Mouse (Mus musculus) lung, postnatal 0 days (tissue): Measurements from ENCODE around the gene Colgalt1. TPM values are rescaled to one million over a fixed set of nuclear protein-coding genes. Genes with fewer than 3 reads are reported as not detected.

ENCODE experiments used
- ATAC-seq: fragments of 200-750 bp; cut with Nextera tagmentation; 2 replicates; pipeline ENCODE4 v1.8.0; 2017; ENCODE audit warnings: moderate library complexity
- DNase-seq: peaks from one replicate; pipeline ENCODE4 v3.0.0-alpha.2; 2016; ENCODE audit warnings: low spot score
- H3K27ac ChIP-seq: fragments of 300-500 bp; sonication (generic); 2 replicates; pipeline ENCODE4 v1.5.1; 2014; ENCODE audit warnings: antibody characterized with exemption, mild to moderate bottlenecking, low read length, mixed read lengths
- H3K27me3 ChIP-seq: fragments of 300-500 bp; sonication (generic); replicated peaks from 2 replicates; pipeline ENCODE4 v1.6.1; 2014; ENCODE audit warnings: low read length, mixed read lengths; ENCODE audit not compliant: insufficient read depth
- H3K36me3 ChIP-seq: fragments of 300-500 bp; sonication (generic); 2 replicates; pipeline ENCODE4 v1.6.1; 2014; ENCODE audit warnings: low read length, mixed read lengths; ENCODE audit not compliant: insufficient read depth
- H3K4me1 ChIP-seq: fragments of 300-500 bp; sonication (generic); 2 replicates; pipeline ENCODE4 v1.6.1; 2014; ENCODE audit warnings: antibody characterized with exemption, low read depth, low read length, mixed read lengths; ENCODE audit not compliant: insufficient read depth
- H3K4me2 ChIP-seq: fragments of 300-500 bp; sonication (generic); replicated peaks from 2 replicates; pipeline ENCODE4 v1.6.1; 2014; ENCODE audit warnings: low read depth, mild to moderate bottlenecking, low read length, moderate library complexity, mixed read lengths
- H3K4me3 ChIP-seq: fragments of 300-500 bp; sonication (generic); 2 replicates; pipeline ENCODE4 v1.5.1; 2014; ENCODE audit warnings: low read depth, low read length
- H3K9ac ChIP-seq: fragments of 300-500 bp; sonication (generic); replicated peaks from 2 replicates; pipeline ENCODE4 v1.6.1; 2014; ENCODE audit warnings: low read depth, mild to moderate bottlenecking
- H3K9me3 ChIP-seq: fragments of 300-500 bp; sonication (generic); 2 replicates; pipeline ENCODE4 v1.6.1; 2016; ENCODE audit warnings: low read length, mixed read lengths
- CTCF ChIP-seq: IDR thresholded peaks from 2 replicates; pipeline ENCODE4 v1.5.1; 2016; ENCODE audit warnings: antibody characterized with exemption, mild to moderate bottlenecking
- EP300 ChIP-seq: IDR thresholded peaks from 2 replicates; pipeline ENCODE4 v1.6.1; 2016; ENCODE audit warnings: antibody characterized with exemption, mild to moderate bottlenecking, control low read depth
- WGBS: fragments of 180-500 bp; shearing (Covaris S2); extraction: QIAGEN DNeasy Blood & Tissue Kit; methylation state at CpG from one replicate; pipeline ENCODE4 v1.1.7; 2014; 5-methylcytosine and 5-hydroxymethylcytosine counted together
- polyA plus RNA-seq: library from polyadenylated mRNA; unstranded; fragments of >200 nt; fragmentation: Nextera tagmentation; extraction: Ambion mirVana; gene quantifications from 2 replicates; pipeline ENCODE4 v1.2.1, GENCODE M21; 2015

Gene Colgalt1
- polyA plus RNA-seq, 1 experiment from 2014 or later, result 66.0 TPM

- Histone ChIP-seq H3K27me3 (no peaks in the 10 kb centered on the region), H3K4me3 (no peak overlapping the region), H3K9ac (no peak overlapping the region), H3K36me3 (peaks cover 18% of the 10 kb centered on the region), H3K4me1 (peaks cover 4% of the 10 kb centered on the region; the same call in 1 of the 2 replicates), H3K27ac (no peak overlapping the region), H3K4me2 (no peak overlapping the region), H3K9me3 (no peaks in the 10 kb centered on the region)
- no peak for ATAC-seq
- DNase-seq, result peak; percentile 34
- 25% methylated on average over 4 of the region's 4 CpGs for WGBS
- TF ChIP-seq CTCF, result no peak
- TF ChIP-seq EP300, result no peak
Measured at GRCm38 (mm10) chr8:71613418-71613817, 2.6 kb downstream of the Colgalt1 start.

DNA sequence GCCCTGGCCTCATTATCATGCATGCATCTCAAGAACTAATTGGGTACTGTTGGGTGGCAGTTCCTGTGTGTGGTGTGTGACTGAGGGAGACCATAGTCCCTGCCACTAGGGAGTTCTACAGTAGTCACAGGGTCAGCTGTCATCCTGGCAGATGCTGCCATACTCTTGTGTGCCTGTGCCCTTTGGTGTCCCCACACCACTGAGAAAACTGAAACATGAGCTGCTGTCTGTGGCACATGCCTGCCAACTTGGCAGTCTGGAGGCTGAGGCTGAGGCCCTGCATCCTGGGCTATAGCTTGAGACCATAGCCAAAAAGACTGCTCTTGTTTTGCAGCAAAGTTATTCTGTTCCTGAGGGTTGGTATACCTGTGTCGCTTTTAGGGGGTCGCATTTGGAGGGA, 9.0 kb downstream of the Colgalt1 start:
- Histone ChIP-seq H3K36me3 (peaks cover 54% of the 10 kb centered on the region), H3K27me3 (no peaks in the 10 kb centered on the region), H3K4me1 (no peaks in the 10 kb centered on the region), H3K9ac (no peak overlapping the region), H3K27ac (no peak overlapping the region), H3K9me3 (no peaks in the 10 kb centered on the region), H3K4me3 (no peak overlapping the region), H3K4me2 (no peak overlapping the region)
- DNase-seq (no peak), ATAC-seq (no peak)
- WGBS, result 98% methylated on average over 2 of the region's 2 CpGs
- no peak for TF ChIP-seq EP300
- no peak for TF ChIP-seq CTCF

GRCm38 (mm10) chr8:71625088-71625487, 14.3 kb downstream of the Colgalt1 start:
- TF ChIP-seq EP300, result no peak
- no peak for TF ChIP-seq CTCF

GRCm38 (mm10) chr8:71626753-71627152, 16.0 kb downstream of the Colgalt1 start:
- Histone ChIP-seq H3K27ac (no peak overlapping the region), H3K4me3 (no peak overlapping the region), H3K4me1 (peaks cover 13% of the 10 kb centered on the region; the same call in 1 of the 2 replicates), H3K9me3 (no peaks in the 10 kb centered on the region), H3K27me3 (0 out of 2 replicates have a peak, but pooled peaks cover 7% of the 10 kb centered on the region), H3K36me3 (peaks cover 29% of the 10 kb centered on the region), H3K9ac (no peak overlapping the region), H3K4me2 (no peak overlapping the region)
- ATAC-seq, result no peak
- no peak for DNase-seq
- TF ChIP-seq EP300 (no peak), CTCF (no peak)
- WGBS, result 77% methylated on average over 9 of the region's 9 CpGs

More at GRCm38 (mm10) chr8:71625088-71625487, 14.3 kb downstream of the Colgalt1 start:
- 0 out of 2 replicates have a peak, but pooled peaks cover 5% of the 10 kb centered on the region for H3K27me3 ChIP-seq
- H3K4me1 ChIP-seq, result peaks cover 13% of the 10 kb centered on the region; the same call in 1 of the 2 replicates
- ATAC-seq (no peak), DNase-seq (no peak)
- no peak overlapping the region for H3K4me2 ChIP-seq
- H3K9ac ChIP-seq, result no peak overlapping the region
- H3K27ac ChIP-seq, result no peak overlapping the region
- H3K9me3 ChIP-seq, result no peaks in the 10 kb centered on the region
- 76% methylated on average over 1 of the region's 1 CpGs for WGBS
- H3K36me3 ChIP-seq, result peaks cover 29% of the 10 kb centered on the region
- H3K4me3 ChIP-seq, result no peak overlapping the region

GRCm38 (mm10) chr8:71627265-71628099, 16.7 kb downstream of the Colgalt1 start:
- ATAC-seq (peak; percentile 32; the same call in 1 of the 2 replicates), DNase-seq (peak; percentile 32)
- Histone ChIP-seq H3K4me3 (no peak overlapping the region), H3K9ac (no peak overlapping the region), H3K4me2 (0 out of 2 replicates have a peak overlapping the region, but pooled peaks have one; percentile 11), H3K36me3 (peaks cover 22% of the 10 kb centered on the region), H3K27me3 (0 out of 2 replicates have a peak, but pooled peaks cover 7% of the 10 kb centered on the region), H3K27ac (peak overlapping the region; percentile 66), H3K9me3 (no peaks in the 10 kb centered on the region), H3K4me1 (peaks cover 13% of the 10 kb centered on the region; the same call in 1 of the 2 replicates)
- 39% methylated on average over 9 of the region's 9 CpGs for WGBS
- TF ChIP-seq CTCF (peak; percentile 33; the same call in 1 of the 2 replicates), EP300 (no peak)

DNA sequence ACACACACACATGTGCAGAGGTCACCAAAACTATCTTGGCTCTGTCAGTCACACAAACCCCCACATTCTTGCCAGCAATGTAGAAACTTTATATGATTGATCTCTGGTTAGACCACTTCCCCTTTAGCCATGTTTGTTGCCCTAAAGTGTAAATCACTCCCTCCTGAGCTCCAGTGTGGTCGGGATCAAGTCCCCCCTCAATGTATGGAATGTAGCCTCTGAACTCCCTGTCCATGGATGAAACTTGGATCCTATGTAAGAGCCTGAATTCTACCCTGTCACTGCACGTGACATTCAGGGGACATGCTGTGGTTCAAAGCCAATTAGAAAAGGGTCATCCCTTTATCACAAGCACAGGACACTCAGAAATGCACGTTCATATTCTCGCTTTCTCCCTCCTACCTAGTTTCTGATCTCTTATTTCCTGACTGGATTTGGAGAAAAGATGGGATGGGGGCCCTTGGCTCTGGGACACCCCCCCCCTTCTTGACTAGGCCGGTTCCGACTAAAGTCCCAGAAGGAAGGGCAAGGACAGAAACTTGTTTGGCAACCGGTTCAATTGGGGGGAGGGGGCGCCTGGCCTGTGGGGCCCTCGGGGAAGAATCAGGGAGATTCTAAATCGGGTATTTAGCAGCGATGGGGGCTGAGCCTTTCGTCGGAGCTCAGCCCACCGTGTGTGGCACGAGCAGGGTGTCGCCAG, 17.7 kb downstream of the Colgalt1 start:
- peak overlapping the region; percentile 91 for H3K4me2 ChIP-seq
- H3K27ac ChIP-seq, result peak overlapping the region; percentile 66
- TF ChIP-seq EP300 (0 out of 2 replicates have a peak, but pooled peaks have one; percentile 1), CTCF (no peak)
- peaks cover 13% of the 10 kb centered on the region; the same call in 1 of the 2 replicates for H3K4me1 ChIP-seq
- no peaks in the 10 kb centered on the region for H3K9me3 ChIP-seq
- 0 out of 2 replicates have a peak, but pooled peaks cover 7% of the 10 kb centered on the region for H3K27me3 ChIP-seq
- H3K9ac ChIP-seq, result peak overlapping the region; percentile 48; the same call in 1 of the 2 replicates
- 5% methylated on average over 16 of the region's 16 CpGs for WGBS
- DNase-seq, result peak; percentile 47
- no peak for ATAC-seq
- H3K36me3 ChIP-seq, result peaks cover 11% of the 10 kb centered on the region
- peak overlapping the region; percentile 39 for H3K4me3 ChIP-seq
